Mouse (Mus musculus): Measurements from ENCODE around the gene Uso1. TPM values are rescaled to one million over a fixed set of nuclear protein-coding genes. Genes with fewer than 3 reads are reported as not detected.
"Not testable (repeated sequence)": the region's sequence is repeated elsewhere in the genome, so short reads cannot be mapped to it uniquely, and the experiment has no call there.

Gene Uso1
- total RNA-seq, 4 experiments from 2014 or later = 76.4 to 82.2 (median 79.0) TPM

DNA sequence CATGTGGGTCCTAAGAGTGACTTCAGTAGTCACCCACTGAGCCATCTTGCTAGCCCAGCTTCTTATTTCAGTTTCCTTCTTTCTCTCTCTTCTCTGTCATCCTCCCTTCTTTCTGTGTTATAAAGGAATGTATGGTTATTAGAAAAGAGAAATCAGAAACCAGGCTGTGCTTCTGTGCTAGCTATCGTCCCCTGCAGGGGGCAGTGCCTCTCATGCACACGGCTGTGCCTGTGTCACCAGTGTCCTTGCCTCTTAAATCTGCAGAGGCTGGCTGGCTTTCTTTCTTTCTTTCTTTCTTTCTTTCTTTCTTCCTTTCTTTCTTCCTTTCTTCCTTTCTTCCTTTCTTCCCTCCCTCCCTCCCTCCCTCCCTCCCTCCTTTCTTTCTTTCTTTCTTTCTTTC lies 58.0 kb downstream of the Uso1 start:
- DNase-seq (ENCODE audit: low spot score in 2 of 2) = not testable (repeated sequence)

DNA sequence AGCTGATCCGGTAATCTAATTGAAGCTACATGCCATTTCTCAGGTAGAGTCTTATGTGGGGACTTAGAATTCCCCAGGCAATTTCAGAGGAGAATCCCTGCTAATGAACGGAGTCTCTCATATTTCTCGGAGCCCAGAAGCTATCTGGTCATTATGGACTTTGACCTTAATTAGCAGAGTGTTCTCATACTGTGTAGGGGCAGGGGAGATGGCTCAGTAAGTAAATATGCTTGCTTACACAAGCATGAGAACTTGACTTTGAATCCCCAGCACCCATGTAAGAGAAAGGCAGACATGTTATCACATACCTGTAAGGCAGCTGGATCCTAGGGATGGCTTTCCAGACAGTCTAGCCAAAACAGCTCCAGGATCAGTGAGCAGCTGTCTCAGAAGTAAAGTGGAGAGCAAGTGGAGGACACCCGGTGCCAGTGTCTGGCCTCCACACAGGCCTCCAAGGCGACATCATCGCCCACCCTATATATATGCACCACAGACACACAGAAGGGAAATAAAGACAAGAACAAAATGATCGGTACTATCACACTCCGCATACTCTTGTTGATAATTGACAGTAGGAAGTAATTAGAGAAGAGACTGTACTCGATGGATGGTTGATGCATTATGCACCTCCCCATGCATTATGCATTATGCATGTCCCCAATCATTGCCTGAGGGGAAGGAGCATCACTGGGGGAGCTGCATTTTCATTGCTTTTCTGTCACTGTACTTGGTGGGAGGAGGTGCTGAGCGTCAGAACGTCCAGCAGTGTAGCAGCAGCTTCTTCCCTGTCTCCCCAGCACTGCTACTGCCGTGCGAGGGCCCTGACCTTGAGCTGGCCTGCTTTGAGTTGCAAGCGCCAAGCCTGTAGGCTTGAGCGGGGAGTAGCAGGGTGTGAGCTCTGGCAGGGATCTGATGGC lies 59.4 kb downstream of the Uso1 start:
- DNase-seq (ENCODE audit: low spot score in 2 of 2) = no peak

DNA sequence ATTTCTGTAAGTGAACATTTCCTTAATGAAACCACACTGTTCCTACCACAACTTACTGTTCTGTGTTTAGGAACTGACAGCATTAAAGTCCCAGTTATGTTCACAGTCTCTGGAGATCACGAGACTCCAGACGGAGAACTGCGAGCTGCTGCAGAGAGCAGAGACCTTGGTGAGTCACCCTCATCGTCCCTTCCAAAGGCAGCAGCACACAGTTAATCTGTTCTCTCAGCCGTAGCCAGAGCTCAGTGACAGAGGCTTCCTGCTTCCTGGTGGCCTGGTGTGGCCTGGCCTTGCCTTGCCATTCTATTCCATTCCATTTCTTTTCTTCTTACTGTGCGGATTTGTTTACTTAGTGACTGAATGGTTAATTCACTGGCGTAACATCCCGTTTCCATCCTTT lies 60.5 kb downstream of the Uso1 start:
- DNase-seq (ENCODE audit: low spot score in 2 of 2) = no peak

DNA sequence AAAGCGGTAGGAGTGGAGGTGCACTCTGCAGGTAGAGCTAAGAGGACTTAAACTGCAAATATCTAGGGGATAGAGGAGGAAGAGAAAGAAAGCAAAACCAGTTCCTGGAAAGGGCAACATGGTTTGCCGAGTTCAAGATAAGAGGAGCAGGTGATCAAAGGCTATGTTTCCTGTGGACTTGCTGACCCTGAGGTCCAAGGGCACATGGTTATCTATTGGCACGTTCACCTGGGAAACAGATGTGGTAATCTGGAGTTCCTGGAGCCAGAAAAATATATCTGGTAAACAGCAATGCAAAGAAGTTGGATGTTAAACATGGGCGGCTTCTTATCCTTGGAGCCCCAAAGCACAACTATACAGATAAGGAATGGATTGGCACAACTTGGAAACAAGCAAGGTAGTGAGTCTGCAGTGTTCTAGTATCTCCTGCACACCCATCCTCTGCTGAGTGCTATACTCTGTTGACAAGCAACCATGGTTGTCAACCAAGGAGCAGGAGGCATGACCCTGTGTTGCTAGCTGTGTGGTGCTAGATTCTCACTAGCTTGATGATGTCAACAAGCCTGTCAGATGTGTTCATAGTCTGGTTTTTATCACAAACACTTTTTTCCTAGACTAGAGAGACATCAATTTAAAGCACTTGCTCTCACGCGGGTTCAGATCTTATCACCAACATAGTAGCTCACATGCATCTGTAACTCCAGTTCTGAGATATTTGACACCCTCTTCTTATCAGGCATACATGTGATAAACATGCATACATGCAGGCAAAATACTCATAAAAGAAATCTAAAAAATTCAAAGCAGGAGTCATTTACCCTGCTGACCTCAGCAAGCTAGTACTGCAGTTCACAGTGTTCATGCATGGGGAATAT lies 66.7 kb downstream of the Uso1 start:
- no peak for DNase-seq (ENCODE audit: low spot score in 2 of 2)

DNA sequence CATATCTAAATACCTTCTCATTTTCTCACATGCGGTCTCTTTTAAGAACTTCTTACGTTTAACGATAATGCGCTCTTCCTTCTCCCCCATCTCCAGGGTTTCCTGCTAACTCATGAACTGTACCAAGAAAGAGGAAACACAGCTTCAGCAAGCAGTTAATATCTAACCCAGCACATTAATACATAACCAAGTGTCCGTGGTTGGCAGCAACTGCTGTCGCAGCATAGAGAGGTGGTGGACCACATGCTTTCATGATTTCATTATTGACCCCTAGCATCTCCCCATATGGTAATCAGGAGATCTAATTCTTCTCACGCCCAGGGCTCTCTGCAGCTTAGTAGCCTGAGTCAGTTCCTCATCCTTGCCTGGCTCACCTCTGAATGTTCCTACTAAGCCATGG lies 67.4 kb downstream of the Uso1 start:
- no peak for DNase-seq (ENCODE audit: low spot score in 2 of 2)

DNA sequence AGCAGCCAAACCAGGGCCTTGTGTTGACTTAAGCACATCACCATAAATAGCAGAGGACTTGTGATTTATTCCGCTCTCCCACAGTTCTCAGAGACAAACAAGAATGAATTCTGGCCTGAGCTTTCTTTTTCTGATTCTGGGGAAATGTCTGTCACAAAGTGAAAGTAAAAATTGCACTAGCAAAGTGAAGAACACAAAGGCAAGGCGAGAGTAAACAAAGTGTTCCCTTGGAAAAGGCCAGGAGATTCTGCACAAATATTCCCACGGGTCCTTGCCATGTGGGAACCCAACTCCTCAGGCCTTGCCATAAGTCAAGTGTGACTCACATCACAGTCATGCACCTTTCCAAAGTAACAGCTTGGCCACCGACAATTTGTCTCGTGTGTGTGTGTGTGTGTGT lies 68.0 kb downstream of the Uso1 start:
- DNase-seq (ENCODE audit: low spot score in 2 of 2) = no peak

DNA sequence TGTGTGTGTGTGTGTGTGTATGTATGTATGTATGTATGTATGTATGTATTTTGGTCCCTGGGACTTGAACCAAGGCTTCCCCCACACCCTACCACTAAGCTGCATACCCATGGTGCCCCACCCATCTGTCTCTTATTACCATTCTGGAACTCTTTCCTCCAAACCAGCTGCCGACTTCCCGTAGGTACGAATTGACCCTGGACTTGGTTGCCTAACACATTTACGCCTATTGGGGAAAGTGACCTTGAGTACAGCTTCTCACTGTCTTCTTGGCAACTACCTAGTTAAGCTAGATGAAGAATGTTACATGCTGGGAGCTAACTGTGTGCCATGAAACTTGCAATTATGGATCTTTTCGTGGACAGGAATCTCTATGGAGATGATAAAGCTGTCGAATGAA lies 68.4 kb downstream of the Uso1 start:
- no peak for DNase-seq (ENCODE audit: low spot score in 2 of 2)

DNA sequence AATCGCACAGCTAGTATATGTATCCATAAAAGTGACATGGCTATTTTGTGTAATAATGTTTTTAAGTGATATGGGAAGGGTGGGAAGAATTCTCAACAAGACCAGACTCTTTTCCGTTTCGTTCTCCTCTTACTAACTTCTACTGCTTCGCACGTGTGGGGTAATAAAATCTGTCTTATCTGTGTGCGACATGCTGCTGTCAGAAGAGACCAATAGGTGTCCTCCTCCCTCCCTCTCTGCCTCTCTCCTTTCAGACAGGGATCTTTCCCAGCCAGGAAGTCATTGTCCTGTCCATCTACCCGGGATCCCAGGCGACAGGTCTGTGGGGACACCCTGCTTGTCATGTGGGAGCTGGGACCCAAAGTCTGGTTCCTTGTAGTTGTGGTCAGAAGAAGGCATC lies 72.5 kb downstream of the Uso1 start:
- DNase-seq (ENCODE audit: low spot score in 2 of 2) = no peak

DNA sequence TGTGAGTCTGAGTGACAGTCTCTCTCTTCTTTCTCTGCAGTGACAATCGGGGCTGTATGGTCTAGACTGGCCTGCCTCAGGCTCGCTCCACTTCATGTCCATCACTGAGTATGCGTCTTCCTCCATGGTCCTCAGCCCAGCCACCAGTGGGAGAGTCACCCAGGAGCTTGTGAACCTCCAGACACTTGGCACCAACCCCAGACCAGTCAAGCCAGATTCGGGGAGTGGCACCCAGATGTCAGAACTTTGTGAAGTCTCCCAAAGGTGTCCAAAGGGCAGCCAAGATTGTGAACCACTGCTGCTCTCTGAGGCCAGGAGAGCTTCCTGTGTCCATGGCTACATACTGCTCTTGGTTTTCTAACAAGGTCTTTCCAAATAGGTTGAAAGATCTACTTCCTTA lies 74.5 kb downstream of the Uso1 start:
- no peak for DNase-seq (ENCODE audit: low spot score in 2 of 2)

DNA sequence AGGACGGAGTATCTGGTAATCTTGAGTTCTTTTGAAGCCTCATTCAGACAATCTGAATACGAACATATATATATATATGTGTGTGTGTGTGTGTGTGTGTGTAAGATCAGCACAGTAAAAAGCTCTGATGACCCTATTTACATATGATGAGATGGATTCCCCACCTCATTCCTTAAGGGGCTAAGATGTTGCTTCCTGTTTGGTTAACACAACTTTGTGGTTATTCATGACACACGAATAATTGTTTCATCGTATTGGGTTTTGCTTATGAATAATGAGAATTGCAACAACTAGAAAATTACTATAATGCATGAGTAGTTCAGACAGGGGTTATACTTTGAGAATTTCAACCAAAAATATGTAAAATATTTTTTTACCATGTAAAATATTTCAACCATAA lies 77.6 kb downstream of the Uso1 start, which contains the start of gene U90926:
Gene U90926, minus strand, starts transcription at position 101 of the 400 bp plus-strand sequence.
- DNase-seq (ENCODE audit: low spot score in 2 of 2) = no peak

DNA sequence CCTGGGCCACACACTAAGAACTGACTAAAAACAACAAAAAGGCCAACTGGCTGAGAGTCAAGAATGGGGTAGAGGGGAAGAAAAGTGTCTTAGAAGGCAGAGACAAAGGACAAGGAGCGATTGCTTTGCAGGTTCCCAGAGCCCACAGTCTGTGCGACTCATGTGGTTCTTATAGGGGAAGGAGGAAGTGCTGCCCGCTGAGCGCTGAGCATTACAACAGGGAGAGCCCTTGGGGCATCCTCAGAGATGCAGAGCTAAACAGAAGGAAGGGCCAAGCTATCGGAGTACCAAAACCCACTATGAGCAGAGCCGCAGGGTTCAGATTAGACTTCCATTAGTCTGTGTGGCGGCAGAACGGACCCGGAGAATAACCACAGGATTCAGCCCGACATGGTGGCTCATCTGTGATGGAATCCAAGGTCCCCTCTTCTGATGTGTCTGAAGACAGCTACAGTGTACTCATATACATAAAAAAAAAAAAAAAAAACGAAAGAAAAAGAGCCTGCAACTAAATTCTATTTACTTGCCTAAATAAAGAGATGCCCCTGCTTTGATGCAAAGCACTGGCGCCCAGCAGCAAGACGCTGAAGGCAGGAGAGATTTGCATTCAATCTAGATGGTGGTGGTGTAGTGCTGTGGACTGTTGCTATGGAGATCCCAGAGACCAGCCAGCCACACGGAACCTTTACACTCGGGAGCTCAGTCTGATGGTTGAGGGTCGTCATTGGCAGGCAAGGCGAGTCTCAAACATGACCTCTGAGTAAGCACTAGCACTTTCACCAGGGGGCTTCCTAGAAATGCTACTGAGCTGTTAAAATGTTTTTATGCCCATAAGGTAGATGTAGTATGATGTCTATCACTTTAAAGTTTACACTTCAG lies 81.4 kb downstream of the Uso1 start:
- DNase-seq (ENCODE audit: low spot score in 2 of 2) = no peak

DNA sequence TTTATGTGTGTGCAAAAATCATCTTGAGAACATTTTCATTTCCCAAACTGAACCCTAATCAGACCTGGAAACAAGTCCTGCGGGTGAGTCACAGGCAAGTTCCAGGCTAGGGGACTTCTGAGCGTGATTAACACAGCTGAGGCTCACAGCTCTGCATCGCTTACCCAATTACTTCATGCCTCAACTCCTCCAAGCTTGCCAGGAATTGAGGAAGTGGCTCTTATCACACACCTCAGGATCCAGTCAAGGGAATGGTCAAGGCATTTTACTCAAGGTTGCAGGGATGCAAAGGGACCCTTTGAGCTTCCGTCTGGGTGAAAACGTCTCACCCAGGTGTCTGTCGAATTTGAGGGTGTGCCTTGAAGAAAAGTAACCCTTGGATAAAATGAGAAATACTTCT lies 82.1 kb downstream of the Uso1 start:
- DNase-seq (ENCODE audit: low spot score in 2 of 2) = no peak

DNA sequence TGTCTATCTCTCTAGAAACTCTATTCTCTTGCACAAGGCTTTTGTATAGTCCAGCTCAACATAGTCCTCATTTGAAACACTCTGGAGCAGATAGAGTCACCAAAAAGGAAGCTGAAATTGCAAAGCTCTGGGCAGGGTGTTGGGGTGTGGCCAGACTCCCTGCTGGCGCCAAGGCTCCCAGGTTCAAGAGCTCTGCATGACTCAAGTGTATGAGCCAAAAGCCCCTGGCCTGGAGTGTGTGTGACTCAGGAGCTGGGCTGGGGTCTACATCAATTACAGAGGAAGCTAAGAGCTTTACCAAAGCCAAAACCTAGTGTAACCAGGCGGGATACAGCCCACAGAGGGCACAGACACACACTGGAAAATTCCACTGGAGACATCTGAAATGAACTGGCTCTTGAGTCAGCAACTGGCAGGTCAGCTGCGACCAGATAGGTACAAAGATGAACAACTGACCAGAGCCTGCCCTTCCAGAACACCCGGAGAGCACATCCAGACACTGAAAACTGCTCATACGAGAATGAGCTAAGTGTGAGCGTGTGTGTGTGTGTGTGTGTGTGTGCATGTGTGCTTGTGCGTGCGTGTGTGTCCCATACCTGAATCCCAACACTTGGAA lies 82.7 kb downstream of the Uso1 start:
- DNase-seq (ENCODE audit: low spot score in 2 of 2) = no peak

DNA sequence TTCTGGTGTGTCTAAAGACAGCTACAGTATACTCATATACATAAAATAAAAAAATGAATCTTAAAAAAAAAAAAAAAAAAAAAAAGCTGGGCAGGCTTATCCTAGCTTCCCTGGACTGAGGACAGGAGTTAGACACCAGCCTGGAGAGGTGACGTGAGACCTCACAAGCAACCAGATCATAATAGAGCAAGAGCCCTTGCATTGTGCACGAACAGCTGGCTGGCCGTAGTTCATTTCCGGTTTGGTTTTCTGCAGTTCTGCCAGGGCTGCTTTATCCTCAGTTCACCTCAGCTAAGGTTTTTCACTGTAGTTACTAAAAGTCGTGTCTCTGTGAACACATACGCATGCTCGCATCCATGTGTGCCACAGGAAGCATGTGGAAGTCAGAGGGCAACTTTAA lies 90.0 kb downstream of the Uso1 start:
- no peak for DNase-seq (ENCODE audit: low spot score in 2 of 2)

DNA sequence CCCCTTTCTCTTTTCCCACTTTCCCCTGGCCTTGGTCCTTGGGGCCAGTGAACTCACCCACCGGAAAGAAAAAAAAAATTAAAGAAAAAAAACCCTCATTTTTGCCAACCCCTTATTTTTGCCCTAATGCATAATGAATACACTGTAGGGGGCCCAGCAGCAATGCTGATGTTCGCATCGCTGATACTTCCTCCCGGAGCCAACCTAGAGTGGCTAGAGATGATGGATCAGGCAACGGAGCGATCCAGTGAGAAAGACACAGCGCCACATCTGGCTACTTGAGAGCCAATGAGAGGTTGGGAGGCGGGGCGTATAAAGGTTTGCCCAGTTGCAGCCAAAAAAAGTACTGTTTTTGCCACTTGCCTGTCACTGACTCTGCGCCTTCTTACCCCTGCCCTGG lies 91.0 kb downstream of the Uso1 start:
- DNase-seq (ENCODE audit: low spot score in 2 of 2) = no peak

DNA sequence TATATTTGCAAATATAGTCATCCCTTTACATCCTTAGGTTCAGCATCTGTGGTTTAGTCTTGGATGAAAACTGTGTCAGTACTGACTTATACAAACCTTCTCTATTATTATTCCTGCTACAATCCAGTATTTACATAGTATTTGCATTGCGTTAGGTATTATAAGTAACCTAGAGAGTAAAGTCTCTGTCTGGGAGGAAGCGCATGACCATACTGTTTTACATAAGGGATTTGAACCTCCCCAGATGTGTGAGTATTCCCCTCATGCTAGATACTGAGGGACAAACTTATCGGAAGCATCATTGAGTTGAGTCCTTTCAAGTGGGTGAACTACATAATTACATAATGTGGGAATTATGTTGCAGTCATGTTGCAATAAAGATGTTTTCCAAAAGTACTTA lies 91.8 kb downstream of the Uso1 start:
- no peak for DNase-seq (ENCODE audit: low spot score in 2 of 2)

DNA sequence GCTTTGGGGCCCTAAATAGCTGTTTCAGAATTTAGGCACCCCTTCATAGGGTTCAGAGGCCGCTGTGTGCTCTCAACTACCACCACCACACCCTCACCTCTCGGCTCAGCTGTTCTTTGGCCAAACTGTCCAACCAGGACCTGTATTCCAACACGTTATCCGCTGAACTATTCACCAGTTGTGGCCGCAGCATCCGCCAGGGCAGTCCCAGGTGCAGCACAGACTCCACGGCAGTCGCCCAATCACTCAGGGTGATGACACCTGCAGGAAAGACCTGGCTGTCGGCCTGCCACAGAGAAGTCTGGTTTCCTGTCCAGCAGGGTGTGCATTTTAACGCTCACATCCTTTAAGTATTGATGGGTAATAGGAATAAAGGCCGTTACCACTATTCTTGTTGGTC lies 92.6 kb downstream of the Uso1 start:
- DNase-seq (ENCODE audit: low spot score in 2 of 2) = no peak

DNA sequence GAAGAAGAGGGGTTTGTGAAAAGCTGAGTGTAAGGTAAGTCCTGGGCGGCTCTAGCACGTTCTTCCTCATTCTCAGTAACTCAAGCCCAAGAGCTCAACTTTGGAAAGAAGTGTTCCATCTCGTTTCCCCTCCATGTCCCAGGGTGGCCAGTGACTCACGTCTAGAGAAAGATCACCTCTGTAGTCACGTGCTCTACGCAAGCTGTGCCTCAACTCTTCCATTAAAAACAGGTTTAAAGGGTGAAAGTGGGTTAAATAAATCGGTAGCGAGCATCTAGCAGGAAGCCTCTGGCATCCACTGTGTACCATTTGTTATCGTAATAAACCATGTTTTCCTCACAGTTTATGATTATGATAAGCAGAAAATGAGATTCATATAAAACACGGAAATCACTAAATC lies 94.1 kb downstream of the Uso1 start:
- DNase-seq (ENCODE audit: low spot score in 2 of 2) = no peak

DNA sequence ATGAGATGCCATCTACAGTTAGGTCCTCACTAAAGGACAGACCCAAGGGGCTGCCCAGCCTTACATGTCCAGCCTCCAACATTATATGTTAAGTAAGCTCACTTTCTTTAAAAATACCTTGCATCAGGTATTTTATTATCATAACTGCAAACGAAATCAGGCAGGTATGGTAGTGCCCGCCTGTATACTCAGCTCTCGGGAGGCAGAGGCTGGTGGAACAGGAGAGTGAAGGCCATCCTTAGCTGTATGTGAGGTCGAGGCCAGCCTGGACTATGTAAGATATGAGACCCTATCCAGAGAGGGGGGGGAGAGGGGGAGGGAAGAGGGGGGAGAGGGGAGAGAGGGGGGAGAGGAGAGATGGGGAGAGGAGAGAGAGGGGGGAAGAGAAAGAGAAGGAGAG lies 95.6 kb downstream of the Uso1 start:
- DNase-seq (ENCODE audit: low spot score in 2 of 2) = no peak

DNA sequence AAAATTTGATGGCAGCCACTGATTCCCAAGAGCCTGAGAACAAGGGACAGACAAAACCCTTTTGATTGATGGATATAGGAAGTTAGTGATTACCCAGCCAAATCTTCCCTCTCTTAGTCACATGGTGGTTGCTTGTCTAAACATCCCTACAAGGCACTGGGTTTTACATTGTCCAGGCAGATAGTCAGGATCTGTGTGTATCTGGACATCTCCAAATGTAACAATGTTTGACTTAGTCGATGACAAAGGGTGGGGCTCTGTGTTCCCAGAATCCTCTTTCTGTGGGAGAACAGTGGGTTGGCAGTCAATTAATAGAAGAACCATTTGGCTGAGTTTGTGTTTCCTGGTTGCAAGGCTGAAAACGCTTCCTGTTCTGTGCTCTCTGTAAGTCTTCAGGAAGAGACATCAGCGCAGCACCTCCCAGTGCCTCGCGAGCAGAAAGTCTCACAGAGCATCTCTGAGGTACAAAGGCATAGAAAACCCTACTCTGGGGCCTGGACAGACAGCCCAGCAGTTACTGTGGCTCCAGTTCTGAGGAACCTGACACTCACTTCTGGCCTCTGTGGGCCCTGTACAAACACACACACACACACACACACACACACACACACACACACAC lies 97.3 kb downstream of the Uso1 start:
- DNase-seq (ENCODE audit: low spot score in 2 of 2) = no peak

Measured in left cerebral cortex, adult 8-10 months (tissue).